Mouse (Mus musculus): ENCODE measurements around the gene Pdgfb.

- TF ChIP-seq ZC3H11A (IDR thresholded peaks at IDR 0.05; ENCODE audit: borderline replicate concordance, low read depth, low read length), result no peak
- no peak for TF ChIP-seq MAFK (IDR thresholded peaks at IDR 0.05; ENCODE audit: insufficient read depth, low read depth, low read length)
- TF ChIP-seq ZNF384 (IDR thresholded peaks at IDR 0.05; ENCODE audit: low read depth, low read length), result no peak
- TF ChIP-seq HCFC1 (IDR thresholded peaks at IDR 0.05; ENCODE audit: borderline replicate concordance, insufficient read depth, low read length), result no peak
Observed at GRCm38 (mm10) chr15:79970491-79970890, 44.3 kb downstream of the Pdgfb start.

Measured in ES-E14 (cell line).